Mouse (Mus musculus): Measurements from ENCODE around the gene Cpsf4. TPM values are rescaled to one million over a fixed set of nuclear protein-coding genes. Genes with fewer than 3 reads are reported as not detected.
A peak's percentile ranks its signal among the peaks of the same experiment; 100 is the strongest.
"Not testable (repeated sequence)": the region's sequence is repeated elsewhere in the genome, so short reads cannot be mapped to it uniquely, and the experiment has no call there.

Gene Cpsf4
- total RNA-seq (2021) = 10 to 100 TPM; 35.2 to 36.4 TPM

- intact Hi-C loops (cut with DNase I) = no loop called here
- DNase-seq = peak; percentile 99
Measured at GRCm38 (mm10) chr5:145166536-145167305, at the start of gene Cpsf4, which contains the start of gene Ptcd1. Cpsf4 (plus strand) TSS chr5:145167213. Ptcd1 (minus strand) TSS chr5:145167108.

- no peak for DNase-seq
- intact Hi-C loops (cut with DNase I) = no loop called here
Measured at GRCm38 (mm10) chr5:145118005-145118404, 49.0 kb upstream of the Cpsf4 start.

- intact Hi-C loops (cut with DNase I) = no loop called here
- DNase-seq = no peak
Measured at GRCm38 (mm10) chr5:145118461-145118860, 48.6 kb upstream of the Cpsf4 start.

- intact Hi-C loops (cut with DNase I) = no loop called here
- no peak for DNase-seq
Measured at GRCm38 (mm10) chr5:145119385-145119784, 47.6 kb upstream of the Cpsf4 start.

- intact Hi-C loops (cut with DNase I) = no loop called here
- DNase-seq = no peak
Measured at GRCm38 (mm10) chr5:145120921-145121320, 46.1 kb upstream of the Cpsf4 start.

GRCm38 (mm10) chr5:145123396-145123795, 43.6 kb upstream of the Cpsf4 start:
- DNase-seq = no peak
- intact Hi-C loops (cut with DNase I) = no loop called here

GRCm38 (mm10) chr5:145126580-145126979, 40.4 kb upstream of the Cpsf4 start:
- no peak for DNase-seq
- intact Hi-C loops (cut with DNase I) = no loop called here

- intact Hi-C loops (cut with DNase I) = no loop called here
Measured at GRCm38 (mm10) chr5:145129124-145129523, 37.9 kb upstream of the Cpsf4 start.

GRCm38 (mm10) chr5:145129773-145130172, 37.2 kb upstream of the Cpsf4 start:
- intact Hi-C loops (cut with DNase I) = not testable (repeated sequence)

More at GRCm38 (mm10) chr5:145129124-145129523, 37.9 kb upstream of the Cpsf4 start:
- DNase-seq = no peak

GRCm38 (mm10) chr5:145130191-145130590, 36.8 kb upstream of the Cpsf4 start:
- no peak for DNase-seq
- intact Hi-C loops (cut with DNase I) = no loop called here

More at GRCm38 (mm10) chr5:145129773-145130172, 37.2 kb upstream of the Cpsf4 start:
- DNase-seq = not testable (repeated sequence)

GRCm38 (mm10) chr5:145130995-145131394, 36.0 kb upstream of the Cpsf4 start:
- intact Hi-C loops (cut with DNase I) = no loop called here
- DNase-seq = no peak

GRCm38 (mm10) chr5:145133275-145133674, 33.7 kb upstream of the Cpsf4 start:
- DNase-seq; intact Hi-C loops (cut with DNase I): not testable (repeated sequence)

GRCm38 (mm10) chr5:145138836-145139235, 28.2 kb upstream of the Cpsf4 start:
- intact Hi-C loops (cut with DNase I) = no loop called here

GRCm38 (mm10) chr5:145139571-145140519, 27.2 kb upstream of the Cpsf4 start, which contains the start of the genes Pdap1 and Bud31:
Pdap1 (minus strand) TSS chr5:145140238.
Bud31 (plus strand) TSS chr5:145140362.
- intact Hi-C loops (cut with DNase I) = no loop called here
- DNase-seq = peak; percentile 94

More at GRCm38 (mm10) chr5:145138836-145139235, 28.2 kb upstream of the Cpsf4 start:
- DNase-seq = peak; percentile 23

- intact Hi-C loops (cut with DNase I) = no loop called here
Measured at GRCm38 (mm10) chr5:145140611-145141010, 26.4 kb upstream of the Cpsf4 start.

GRCm38 (mm10) chr5:145147748-145148147, 19.3 kb upstream of the Cpsf4 start:
- no peak for DNase-seq
- intact Hi-C loops (cut with DNase I) = no loop called here

More at GRCm38 (mm10) chr5:145140611-145141010, 26.4 kb upstream of the Cpsf4 start:
- DNase-seq = no peak

GRCm38 (mm10) chr5:145149294-145149693, 17.7 kb upstream of the Cpsf4 start:
- no peak for DNase-seq
- intact Hi-C loops (cut with DNase I) = no loop called here

- intact Hi-C loops (cut with DNase I) = no loop called here
Measured at GRCm38 (mm10) chr5:145152690-145153089, 14.3 kb upstream of the Cpsf4 start.

GRCm38 (mm10) chr5:145161361-145161760, 5.7 kb upstream of the Cpsf4 start:
- intact Hi-C loops (cut with DNase I) = no loop called here
- no peak for DNase-seq

More at GRCm38 (mm10) chr5:145152690-145153089, 14.3 kb upstream of the Cpsf4 start:
- DNase-seq = no peak

GRCm38 (mm10) chr5:145164710-145165109, 2.3 kb upstream of the Cpsf4 start:
- DNase-seq = no peak
- intact Hi-C loops (cut with DNase I) = no loop called here

GRCm38 (mm10) chr5:145165184-145165583, 1.8 kb upstream of the Cpsf4 start:
- intact Hi-C loops (cut with DNase I) = no loop called here
- no peak for DNase-seq
